Mouse (Mus musculus) forebrain, embryonic 12.5 days (tissue): ENCODE measurements around the gene Nrl. TPM values are rescaled to one million over a fixed set of nuclear protein-coding genes. Genes with fewer than 3 reads are reported as not detected.
A peak's percentile ranks its signal among the peaks of the same experiment; 100 is the strongest.

ENCODE experiments used
- ATAC-seq: fragments of 200-750 bp; cut with Nextera tagmentation; 2 replicates; pipeline ENCODE4 v1.8.0; 2017; ENCODE audit warnings: moderate TSS enrichment; ENCODE audit not compliant: low FRiP score
- H3K27ac ChIP-seq: fragments of 300-500 bp; sonication (generic); 2 replicates; pipeline ENCODE4 v1.5.1; 2016; ENCODE audit warnings: mild to moderate bottlenecking
- H3K27me3 ChIP-seq: fragments of 300-500 bp; sonication (generic); 2 replicates; pipeline ENCODE4 v1.6.1; 2016; ENCODE audit warnings: mild to moderate bottlenecking
- H3K36me3 ChIP-seq: fragments of 300-500 bp; sonication (generic); replicated peaks from 2 replicates; pipeline ENCODE4 v1.6.1; 2016; ENCODE audit warnings: mild to moderate bottlenecking
- H3K4me1 ChIP-seq: fragments of 300-500 bp; sonication (generic); 2 replicates; pipeline ENCODE4 v1.6.1; 2016
- H3K4me2 ChIP-seq: fragments of 300-500 bp; sonication (generic); 2 replicates; pipeline ENCODE4 v1.6.1; 2016; ENCODE audit warnings: mild to moderate bottlenecking, moderate library complexity
- H3K4me3 ChIP-seq: fragments of 300-500 bp; sonication (generic); replicated peaks from 2 replicates; pipeline ENCODE4 v1.5.1; 2016; ENCODE audit warnings: mild to moderate bottlenecking
- H3K9ac ChIP-seq: fragments of 300-500 bp; sonication (generic); 2 replicates; pipeline ENCODE4 v1.6.1; 2016; ENCODE audit warnings: mild to moderate bottlenecking
- H3K9me3 ChIP-seq: fragments of 300-500 bp; sonication (generic); 2 replicates; pipeline ENCODE4 v1.6.1; 2016
- WGBS: fragments of 180-500 bp; shearing (Covaris S2); methylation state at CpG from one replicate; pipeline ENCODE4 v1.1.7; 2016; 5-methylcytosine and 5-hydroxymethylcytosine counted together
- polyA plus RNA-seq: library from polyadenylated mRNA; unstranded; fragments of >200 nt; fragmentation: Nextera tagmentation; extraction: Ambion mirVana; gene quantifications from 2 replicates; pipeline ENCODE4 v1.2.1, GENCODE M21; 2016

Gene Nrl
- polyA plus RNA-seq, 1 experiment from 2014 or later, result not detected

DNA sequence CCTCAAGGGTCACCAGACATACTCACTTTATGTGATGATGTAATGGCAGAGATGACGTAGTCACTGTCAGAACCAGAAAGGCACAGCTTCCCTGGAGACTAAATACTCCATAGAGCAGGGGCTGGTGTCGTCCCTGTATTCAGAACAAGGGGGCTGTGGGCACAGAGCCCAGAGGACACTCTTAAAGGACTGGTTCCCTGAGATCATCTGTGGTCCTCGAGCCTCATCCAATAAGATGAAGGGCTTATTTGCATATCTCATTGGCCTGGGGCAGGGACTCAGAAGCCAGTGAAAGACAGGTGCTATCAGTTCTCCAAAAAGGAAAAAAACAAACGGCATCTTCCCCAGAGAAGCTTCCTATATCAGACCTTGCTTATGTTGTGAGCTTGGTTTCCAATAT lies 719 bp downstream of the Nrl start:
- Histone ChIP-seq H3K9me3 (no peaks in the 10 kb centered on the region), H3K4me3 (no peak overlapping the region), H3K4me2 (no peak overlapping the region), H3K9ac (no peak overlapping the region), H3K36me3 (no peaks in the 10 kb centered on the region), H3K27ac (no peak overlapping the region), H3K4me1 (peaks cover 15% of the 10 kb centered on the region), H3K27me3 (peaks cover 42% of the 10 kb centered on the region)
- 67% methylated on average over 4 of the region's 4 CpGs for WGBS
- ATAC-seq, result no peak

DNA sequence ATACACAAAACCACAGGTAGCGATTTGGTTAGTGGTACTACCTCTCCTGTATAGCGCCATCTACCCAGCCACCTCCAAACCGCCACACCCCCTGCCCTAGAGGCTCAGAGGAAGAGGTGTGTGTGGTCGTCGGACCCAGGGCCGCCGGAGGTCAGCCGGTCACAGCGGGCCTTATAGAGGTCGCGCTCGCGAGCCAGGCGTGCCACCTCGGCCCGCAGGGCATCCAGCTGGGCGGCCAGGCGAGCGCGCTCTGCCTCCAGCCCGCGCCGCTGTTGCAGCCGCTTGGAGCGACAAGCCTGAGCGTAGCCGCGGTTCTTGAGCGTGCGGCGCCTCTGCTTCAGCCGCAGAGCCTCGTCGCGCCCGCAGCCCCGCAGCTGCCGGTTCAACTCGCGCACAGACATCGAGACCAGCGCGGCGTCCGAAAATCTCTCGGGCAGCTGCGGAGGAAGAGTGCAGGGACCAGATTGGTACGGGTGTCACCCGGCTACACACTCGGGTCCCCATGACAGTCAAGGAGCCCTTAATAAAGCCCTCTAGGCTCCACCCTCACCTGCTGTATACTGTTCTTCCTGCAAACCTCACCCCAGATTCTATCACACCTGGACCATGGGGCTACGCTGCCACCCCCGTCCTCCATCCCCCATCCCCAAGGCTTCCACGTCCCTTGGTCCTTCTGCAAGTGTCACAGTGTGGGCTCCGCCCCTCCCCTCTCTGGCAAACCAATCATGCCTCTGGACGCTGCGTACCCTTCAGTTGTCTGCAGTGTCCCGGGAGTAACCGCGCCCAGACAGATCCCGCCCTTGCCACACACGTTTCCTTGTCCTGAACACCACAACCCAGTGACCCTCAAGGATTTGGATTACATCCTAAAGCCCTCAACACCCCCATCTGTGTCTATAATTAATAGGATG lies 4.1 kb downstream of the Nrl start:
- Histone ChIP-seq H3K4me2 (peak overlapping the region; percentile 96), H3K9ac (peak overlapping the region; percentile 48), H3K4me1 (peaks cover 23% of the 10 kb centered on the region), H3K4me3 (peak overlapping the region; percentile 47), H3K9me3 (no peaks in the 10 kb centered on the region), H3K36me3 (no peaks in the 10 kb centered on the region), H3K27me3 (peaks cover 45% of the 10 kb centered on the region), H3K27ac (no peak overlapping the region)
- ATAC-seq, result peak; percentile 59
- under 1% methylated on average over 61 of the region's 61 CpGs for WGBS

GRCm38 (mm10) chr14:55519604-55520003 lies 5.2 kb downstream of the Nrl start:
- Histone ChIP-seq H3K9me3 (no peaks in the 10 kb centered on the region), H3K4me1 (peaks cover 23% of the 10 kb centered on the region), H3K4me3 (no peak overlapping the region), H3K4me2 (no peak overlapping the region), H3K27me3 (peaks cover 50% of the 10 kb centered on the region), H3K27ac (no peak overlapping the region), H3K9ac (no peak overlapping the region), H3K36me3 (no peaks in the 10 kb centered on the region)
- WGBS, result 58% methylated on average over 4 of the region's 4 CpGs
- no peak for ATAC-seq

DNA sequence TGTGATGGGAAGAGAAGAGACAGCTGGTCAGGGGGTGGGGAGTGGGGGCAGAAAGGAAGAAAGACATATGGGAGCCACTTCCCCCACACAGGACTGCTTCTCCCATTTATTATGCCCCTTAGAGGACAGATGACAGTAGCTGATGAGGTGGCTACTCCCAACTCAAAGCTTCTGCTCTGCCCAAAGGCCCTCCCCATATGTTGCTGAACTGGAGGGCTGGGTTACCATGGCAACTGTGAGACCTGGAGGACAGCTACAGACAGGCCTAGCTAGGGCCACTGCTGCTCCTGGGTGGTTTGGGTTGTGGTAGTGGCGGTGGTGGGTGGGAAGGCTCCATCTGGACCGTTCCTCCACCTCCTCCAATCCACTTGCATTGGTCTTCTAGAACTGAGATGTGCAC lies 5.9 kb downstream of the Nrl start:
- H3K27ac ChIP-seq, result no peak overlapping the region

DNA sequence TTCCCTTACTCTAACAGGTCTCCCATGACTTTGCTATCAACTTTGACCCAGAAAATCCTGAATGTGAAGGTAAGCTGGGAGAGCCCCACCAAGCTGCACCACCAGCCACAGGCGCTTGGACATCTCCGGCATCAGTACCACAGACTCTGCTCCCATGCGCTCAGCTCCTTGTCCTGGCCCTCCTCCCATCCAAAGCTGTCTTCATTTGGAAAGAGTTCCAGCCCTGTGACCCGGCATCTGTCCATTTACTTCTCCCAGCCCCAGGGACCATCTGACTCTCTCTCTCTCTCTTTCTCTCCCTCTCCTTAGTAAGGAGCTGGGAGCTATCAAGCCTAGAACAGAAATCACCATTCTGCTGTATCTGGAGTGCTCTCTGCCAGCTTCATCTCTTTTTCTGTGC lies 8.9 kb downstream of the Nrl start:
- Histone ChIP-seq H3K27me3 (peaks cover 35% of the 10 kb centered on the region), H3K4me1 (peaks cover 25% of the 10 kb centered on the region), H3K4me2 (no peak overlapping the region), H3K9me3 (no peaks in the 10 kb centered on the region), H3K9ac (no peak overlapping the region), H3K27ac (no peak overlapping the region), H3K4me3 (no peak overlapping the region), H3K36me3 (no peaks in the 10 kb centered on the region)
- WGBS, result 90% methylated on average over 4 of the region's 4 CpGs
- ATAC-seq, result no peak

More for the DNA sequence above, 5.9 kb downstream of the Nrl start:
- ATAC-seq, result peak; percentile 80
- H3K36me3 ChIP-seq, result no peaks in the 10 kb centered on the region
- peaks cover 23% of the 10 kb centered on the region for H3K4me1 ChIP-seq
- H3K9ac ChIP-seq, result no peak overlapping the region
- H3K27me3 ChIP-seq, result peaks cover 50% of the 10 kb centered on the region
- WGBS, result 55% methylated on average over 2 of the region's 2 CpGs
- H3K4me2 ChIP-seq, result no peak overlapping the region
- H3K4me3 ChIP-seq, result no peak overlapping the region
- H3K9me3 ChIP-seq, result no peaks in the 10 kb centered on the region

GRCm38 (mm10) chr14:55513927-55514326 lies 10.9 kb downstream of the Nrl start:
- no peak overlapping the region for H3K9ac ChIP-seq
- 71% methylated on average over 10 of the region's 10 CpGs for WGBS
- no peaks in the 10 kb centered on the region for H3K36me3 ChIP-seq
- H3K4me1 ChIP-seq, result peaks cover 11% of the 10 kb centered on the region
- no peak overlapping the region for H3K4me2 ChIP-seq
- no peak overlapping the region for H3K4me3 ChIP-seq
- peaks cover 20% of the 10 kb centered on the region for H3K27me3 ChIP-seq
- H3K27ac ChIP-seq, result no peak overlapping the region
- H3K9me3 ChIP-seq, result no peaks in the 10 kb centered on the region
- no peak for ATAC-seq

DNA sequence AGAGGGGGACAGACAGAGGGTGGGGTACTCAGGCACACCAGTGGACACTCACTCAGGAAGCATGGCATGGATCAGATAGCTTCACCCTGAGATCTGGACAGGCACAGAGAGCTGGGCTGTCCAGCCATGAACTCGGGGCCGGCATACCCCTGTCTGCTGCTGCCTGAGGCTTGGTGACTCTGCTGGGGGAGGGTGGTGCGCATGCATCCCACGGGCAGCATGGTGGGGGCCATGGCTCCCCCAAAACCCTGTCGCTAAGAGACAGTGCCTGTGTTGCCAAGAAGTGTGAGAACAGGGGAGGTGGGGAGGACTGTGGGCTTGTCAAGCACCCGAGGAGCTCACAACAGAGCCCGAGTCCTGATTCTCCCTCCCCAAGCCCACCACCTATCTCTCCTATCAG lies 13.7 kb downstream of the Nrl start:
- Histone ChIP-seq H3K9ac (no peak overlapping the region), H3K27me3 (peaks cover 18% of the 10 kb centered on the region), H3K4me2 (no peak overlapping the region), H3K4me1 (peaks cover 8% of the 10 kb centered on the region; the same call in 1 of the 2 replicates), H3K27ac (no peak overlapping the region), H3K9me3 (no peaks in the 10 kb centered on the region), H3K4me3 (no peak overlapping the region), H3K36me3 (no peaks in the 10 kb centered on the region; the same call in 1 of the 2 replicates)
- ATAC-seq, result no peak
- whole genome bisulfite sequencing, result 75% methylated on average over 7 of the region's 7 CpGs

- Histone ChIP-seq H3K9me3 (no peaks in the 10 kb centered on the region), H3K4me1 (peaks cover 8% of the 10 kb centered on the region; the same call in 1 of the 2 replicates), H3K4me3 (no peak within 1 kb of the TSS), H3K27me3 (peaks cover 13% of the 10 kb centered on the region), H3K36me3 (no peaks in the 10 kb centered on the region; the same call in 1 of the 2 replicates), H3K4me2 (no peak within 1 kb of the TSS), H3K27ac (no peak within 1 kb of the TSS), H3K9ac (no peak within 1 kb of the TSS)
- 70% methylated on average over 21 of the region's 22 CpGs for WGBS
- no peak for ATAC-seq
These were observed 14.6 kb downstream of the Nrl start, which contains the start of gene Cpne6 for GRCm38 (mm10) chr14:55510125-55510731. Cpne6 (plus strand) TSS chr14:55510445.

GRCm38 (mm10) chr14:55509540-55509939 lies 15.2 kb downstream of the Nrl start:
- Histone ChIP-seq H3K4me1 (peaks cover 8% of the 10 kb centered on the region; the same call in 1 of the 2 replicates), H3K9me3 (no peaks in the 10 kb centered on the region), H3K36me3 (peaks cover under 1% of the 10 kb centered on the region; the same call in 1 of the 2 replicates), H3K27ac (no peak overlapping the region), H3K9ac (no peak overlapping the region), H3K27me3 (peaks cover 13% of the 10 kb centered on the region), H3K4me2 (no peak overlapping the region), H3K4me3 (no peak overlapping the region)
- 84% methylated on average over 10 of the region's 10 CpGs for WGBS
- ATAC-seq, result no peak

DNA sequence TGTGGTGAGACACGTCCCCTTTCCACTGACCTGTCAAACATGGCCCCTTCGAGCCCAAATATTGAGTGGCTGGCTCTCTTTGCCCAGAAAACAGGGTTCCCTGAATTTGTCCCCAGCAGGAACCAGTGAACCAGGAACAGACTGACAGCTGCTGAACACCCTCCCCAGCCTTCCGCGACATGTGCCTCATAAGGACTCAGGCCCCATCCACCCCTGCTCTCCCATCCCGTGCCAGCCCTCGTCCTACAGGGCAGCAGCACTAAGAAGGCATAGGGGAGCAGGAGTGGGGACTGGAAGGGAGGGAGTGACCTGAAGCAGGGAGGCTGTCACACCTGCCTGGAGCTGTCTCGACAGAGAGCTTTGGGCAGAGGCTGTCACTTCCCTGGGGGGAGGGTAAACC lies 17.0 kb downstream of the Nrl start:
- H3K27ac ChIP-seq, result no peak overlapping the region
- H3K4me1 ChIP-seq, result peaks cover 8% of the 10 kb centered on the region; the same call in 1 of the 2 replicates
- peaks cover 9% of the 10 kb centered on the region; the same call in 1 of the 2 replicates for H3K36me3 ChIP-seq
- H3K27me3 ChIP-seq, result peaks cover 13% of the 10 kb centered on the region
- no peaks in the 10 kb centered on the region for H3K9me3 ChIP-seq
- no peak overlapping the region for H3K9ac ChIP-seq
- no peak for ATAC-seq
- WGBS, result 66% methylated on average over 7 of the region's 7 CpGs
- H3K4me3 ChIP-seq, result no peak overlapping the region
- H3K4me2 ChIP-seq, result no peak overlapping the region

GRCm38 (mm10) chr14:55505612-55506011 lies 19.2 kb downstream of the Nrl start:
- Histone ChIP-seq H3K27ac (no peak overlapping the region), H3K4me3 (no peak overlapping the region), H3K9me3 (no peaks in the 10 kb centered on the region), H3K4me1 (peaks cover 4% of the 10 kb centered on the region; the same call in 1 of the 2 replicates), H3K27me3 (0 out of 2 replicates have a peak, but pooled peaks cover 3% of the 10 kb centered on the region), H3K9ac (no peak overlapping the region), H3K4me2 (no peak overlapping the region), H3K36me3 (peaks cover 28% of the 10 kb centered on the region)
- 85% methylated on average over 9 of the region's 9 CpGs for WGBS
- no peak for ATAC-seq

- Histone ChIP-seq H3K4me3 (no peak overlapping the region), H3K27ac (no peak overlapping the region), H3K36me3 (peaks cover 72% of the 10 kb centered on the region), H3K4me2 (no peak overlapping the region), H3K27me3 (no peaks in the 10 kb centered on the region), H3K4me1 (peaks cover 7% of the 10 kb centered on the region; the same call in 1 of the 2 replicates), H3K9ac (0 out of 2 replicates have a peak overlapping the region, but pooled peaks have one; percentile 21), H3K9me3 (no peaks in the 10 kb centered on the region)
- 32% methylated on average over 6 of the region's 6 CpGs for WGBS
- ATAC-seq, result peak; percentile 68
These were observed 27.3 kb downstream of the Nrl start for GRCm38 (mm10) chr14:55497449-55497821.
